Mouse (Mus musculus) hindbrain, embryonic 14.5 days (tissue): ENCODE results near the gene Sbno2. TPM values are rescaled to one million over a fixed set of nuclear protein-coding genes. Genes with fewer than 3 reads are reported as not detected.
A peak's percentile ranks its signal among the peaks of the same experiment; 100 is the strongest.

Experiments
- ATAC-seq: fragments of 200-750 bp; cut with Nextera tagmentation; 2 replicates; pipeline ENCODE4 v1.8.0; 2017; ENCODE audit warnings: moderate number of reproducible peaks, mild to moderate bottlenecking, moderate TSS enrichment, moderate library complexity; ENCODE audit not compliant: low FRiP score
- DNase-seq: peaks from one replicate; pipeline ENCODE4 v3.0.0-alpha.2; 2015; ENCODE audit warnings: low spot score
- H3K27ac ChIP-seq: fragments of 300-500 bp; sonication (generic); 2 replicates; pipeline ENCODE4 v1.5.1; 2014; ENCODE audit warnings: mild to moderate bottlenecking, moderate library complexity
- H3K27me3 ChIP-seq: fragments of 300-500 bp; sonication (generic); 2 replicates; pipeline ENCODE4 v1.6.1; 2014; ENCODE audit warnings: mild to moderate bottlenecking, low read length, mixed read lengths; ENCODE audit not compliant: control insufficient read depth, insufficient read depth
- H3K36me3 ChIP-seq: fragments of 300-500 bp; sonication (generic); replicated peaks from 2 replicates; pipeline ENCODE4 v1.6.1; 2014; ENCODE audit not compliant: control insufficient read depth, insufficient read depth
- H3K4me1 ChIP-seq: fragments of 300-500 bp; sonication (generic); replicated peaks from 2 replicates; pipeline ENCODE4 v1.6.1; 2014; ENCODE audit warnings: antibody characterized with exemption, low read length, mixed read lengths; ENCODE audit not compliant: control insufficient read depth, insufficient read depth
- H3K4me2 ChIP-seq: fragments of 300-500 bp; sonication (generic); replicated peaks from 2 replicates; pipeline ENCODE4 v1.6.1; 2014; ENCODE audit warnings: mild to moderate bottlenecking, moderate library complexity
- H3K4me3 ChIP-seq: fragments of 300-500 bp; sonication (generic); replicated peaks from 2 replicates; pipeline ENCODE4 v1.5.1; 2014; ENCODE audit warnings: mild to moderate bottlenecking, low read length
- H3K9ac ChIP-seq: fragments of 300-500 bp; sonication (generic); 2 replicates; pipeline ENCODE4 v1.6.1; 2014
- H3K9me3 ChIP-seq: fragments of 300-500 bp; sonication (generic); 2 replicates; pipeline ENCODE4 v1.6.1; 2016; ENCODE audit warnings: low read length; ENCODE audit not compliant: control insufficient read depth
- WGBS: fragments of 180-500 bp; shearing (Covaris S2); extraction: QIAGEN DNeasy Blood & Tissue Kit; methylation state at CpG from one replicate; pipeline ENCODE4 v1.1.7; 2014; 5-methylcytosine and 5-hydroxymethylcytosine counted together
- polyA plus RNA-seq: library from polyadenylated mRNA; unstranded; fragments of >200 nt; fragmentation: Nextera tagmentation; extraction: Ambion mirVana; gene quantifications from 2 replicates; pipeline ENCODE4 v1.2.1, GENCODE M21; 2014

The Sbno2 gene
- polyA plus RNA-seq, 1 experiment from 2014 or later: 12.6 TPM

GRCm38 (mm10) chr10:80022164-80022563 is 83.2 kb downstream of the Sbno2 start:
- H3K27ac ChIP-seq: no peak overlapping the region
- no peak for ATAC-seq

GRCm38 (mm10) chr10:80021320-80021641 is 84.1 kb downstream of the Sbno2 start:
- WGBS: 92% methylated on average over 13 of the region's 13 CpGs
- no peak overlapping the region for H3K4me3 ChIP-seq
- no peaks in the 10 kb centered on the region for H3K4me1 ChIP-seq
- no peaks in the 10 kb centered on the region for H3K9me3 ChIP-seq
- peaks cover 23% of the 10 kb centered on the region for H3K27me3 ChIP-seq
- H3K4me2 ChIP-seq: no peak overlapping the region
- no peaks in the 10 kb centered on the region for H3K36me3 ChIP-seq
- DNase-seq (no peak), ATAC-seq (no peak)
- no peak overlapping the region for H3K27ac ChIP-seq
- no peak overlapping the region for H3K9ac ChIP-seq

More at GRCm38 (mm10) chr10:80022164-80022563, 83.2 kb downstream of the Sbno2 start:
- WGBS: 95% methylated on average over 12 of the region's 12 CpGs
- no peak for DNase-seq
- no peak overlapping the region for H3K4me3 ChIP-seq
- peaks cover 22% of the 10 kb centered on the region for H3K27me3 ChIP-seq
- H3K9ac ChIP-seq: no peak overlapping the region
- H3K4me1 ChIP-seq: no peaks in the 10 kb centered on the region
- no peaks in the 10 kb centered on the region for H3K36me3 ChIP-seq
- H3K9me3 ChIP-seq: no peaks in the 10 kb centered on the region
- no peak overlapping the region for H3K4me2 ChIP-seq

- DNase-seq: no peak
- Histone ChIP-seq H3K36me3 (no peaks in the 10 kb centered on the region), H3K4me3 (no peak overlapping the region), H3K27me3 (peaks cover 27% of the 10 kb centered on the region), H3K9ac (no peak overlapping the region), H3K4me1 (no peaks in the 10 kb centered on the region), H3K4me2 (no peak overlapping the region), H3K27ac (no peak overlapping the region), H3K9me3 (no peaks in the 10 kb centered on the region)
- 86% methylated on average over 18 of the region's 18 CpGs for WGBS
- ATAC-seq: no peak
These were observed 84.6 kb downstream of the Sbno2 start for GRCm38 (mm10) chr10:80020603-80021319.

- Histone ChIP-seq H3K27ac (no peak overlapping the region), H3K36me3 (no peaks in the 10 kb centered on the region), H3K4me2 (no peak overlapping the region; the same call in 1 of the 2 replicates), H3K27me3 (peaks cover 33% of the 10 kb centered on the region), H3K4me3 (no peak overlapping the region), H3K9ac (no peak overlapping the region), H3K4me1 (no peaks in the 10 kb centered on the region), H3K9me3 (no peaks in the 10 kb centered on the region)
- ATAC-seq (no peak), DNase-seq (no peak)
- WGBS: 24% methylated on average over 11 of the region's 11 CpGs
These were observed 85.2 kb downstream of the Sbno2 start for GRCm38 (mm10) chr10:80020191-80020590.

GRCm38 (mm10) chr10:80019471-80020131 is 85.8 kb downstream of the Sbno2 start:
- H3K4me3 ChIP-seq: no peak overlapping the region
- H3K4me2 ChIP-seq: no peak overlapping the region; the same call in 1 of the 2 replicates
- DNase-seq: no peak
- no peak for ATAC-seq
- H3K27ac ChIP-seq: no peak overlapping the region
- H3K4me1 ChIP-seq: no peaks in the 10 kb centered on the region
- WGBS: 4% methylated on average over 20 of the region's 20 CpGs
- no peaks in the 10 kb centered on the region for H3K36me3 ChIP-seq
- H3K27me3 ChIP-seq: peaks cover 38% of the 10 kb centered on the region
- no peaks in the 10 kb centered on the region for H3K9me3 ChIP-seq
- H3K9ac ChIP-seq: peak overlapping the region; percentile 36; the same call in 1 of the 2 replicates

- no peak overlapping the region for H3K4me3 ChIP-seq
- no peaks in the 10 kb centered on the region for H3K36me3 ChIP-seq
- H3K9ac ChIP-seq: no peak overlapping the region
- no peak overlapping the region for H3K27ac ChIP-seq
- DNase-seq (no peak), ATAC-seq (no peak)
- no peaks in the 10 kb centered on the region for H3K9me3 ChIP-seq
- no peak overlapping the region for H3K4me2 ChIP-seq
- WGBS: 14% methylated on average over 13 of the region's 15 CpGs
- peaks cover 46% of the 10 kb centered on the region for H3K27me3 ChIP-seq
- H3K4me1 ChIP-seq: no peaks in the 10 kb centered on the region
These were observed 86.6 kb downstream of the Sbno2 start for GRCm38 (mm10) chr10:80018739-80019297.

GRCm38 (mm10) chr10:80017771-80018170 is 87.6 kb downstream of the Sbno2 start:
- ATAC-seq (no peak), DNase-seq (no peak)
- 81% methylated on average over 14 of the region's 14 CpGs for WGBS
- peaks cover 57% of the 10 kb centered on the region for H3K27me3 ChIP-seq
- H3K4me2 ChIP-seq: no peak overlapping the region
- no peaks in the 10 kb centered on the region for H3K4me1 ChIP-seq
- no peak overlapping the region for H3K27ac ChIP-seq
- H3K36me3 ChIP-seq: no peaks in the 10 kb centered on the region
- no peaks in the 10 kb centered on the region for H3K9me3 ChIP-seq
- H3K4me3 ChIP-seq: no peak overlapping the region
- H3K9ac ChIP-seq: no peak overlapping the region

- WGBS: 81% methylated on average over 3 of the region's 3 CpGs
- no peaks in the 10 kb centered on the region for H3K36me3 ChIP-seq
- no peak overlapping the region for H3K9ac ChIP-seq
- peaks cover 61% of the 10 kb centered on the region for H3K27me3 ChIP-seq
- H3K4me1 ChIP-seq: no peaks in the 10 kb centered on the region
- H3K4me3 ChIP-seq: no peak overlapping the region
- H3K27ac ChIP-seq: no peak overlapping the region
- ATAC-seq: no peak
- H3K4me2 ChIP-seq: no peak overlapping the region
- H3K9me3 ChIP-seq: no peaks in the 10 kb centered on the region
- no peak for DNase-seq
These were observed 88.0 kb downstream of the Sbno2 start for GRCm38 (mm10) chr10:80017361-80017760.

GRCm38 (mm10) chr10:80016931-80017330 is 88.4 kb downstream of the Sbno2 start:
- ATAC-seq (no peak), DNase-seq (no peak)
- WGBS: 89% methylated on average over 10 of the region's 10 CpGs

More at GRCm38 (mm10) chr10:80016931-80017330, 88.4 kb downstream of the Sbno2 start:
- H3K9ac ChIP-seq: no peak overlapping the region
- H3K4me1 ChIP-seq: no peaks in the 10 kb centered on the region
- H3K27me3 ChIP-seq: peaks cover 65% of the 10 kb centered on the region
- no peak overlapping the region for H3K4me3 ChIP-seq
- H3K27ac ChIP-seq: no peak overlapping the region
- H3K9me3 ChIP-seq: peaks cover 1% of the 10 kb centered on the region; the same call in 1 of the 2 replicates
- peaks cover 4% of the 10 kb centered on the region; the same call in 1 of the 2 replicates for H3K36me3 ChIP-seq
- no peak overlapping the region for H3K4me2 ChIP-seq
